Comparison of ENCODE assay signal across 27 mouse cellular contexts in genomic region chr14:56287806-56288205, GRCm38 (mm10). TPM values are rescaled to one million over a fixed set of nuclear protein-coding genes. Genes with fewer than 3 reads are reported as not detected.
DNase-seq lines count a peak whose midpoint lies in the region; ATAC-seq lines count a peak whose summit lies in the region.
"Had no signal": no experiment of that assay in that cellular context is flagged by ENCODE, and none has a peak within 500 bp of the region (broad histone marks: within the 10 kb centered on the region; RNA-seq: fewer than 3 reads in every experiment).

No protein-coding gene starts in this region.

- no peaks in the 10 kb centered on the region for H3K9me3 ChIP-seq in limb, embryonic 11.5 days (ENCODE audit: control insufficient read depth, low read length)
- no peaks in the 10 kb centered on the region for H3K9me3 ChIP-seq in limb, embryonic 10.5 days (replicated peaks)
- H3K9me3 ChIP-seq in midbrain, embryonic 15.5 days: no peaks in the 10 kb centered on the region
- no peaks in the 10 kb centered on the region for H3K9me3 ChIP-seq in heart, embryonic 12.5 days (replicated peaks)
- no peaks in the 10 kb centered on the region for H3K9me3 ChIP-seq in hindbrain, embryonic 16.5 days (ENCODE audit: control insufficient read depth, low read length)
- H3K9me3 ChIP-seq: embryonic facial prominence, embryonic 12.5 days; embryonic facial prominence, embryonic 15.5 days had no signal

- H3K9ac ChIP-seq in limb, embryonic 11.5 days (ENCODE audit: low read length): no peak overlapping the region
- no peak overlapping the region for H3K9ac ChIP-seq in midbrain, embryonic 15.5 days
- no peak overlapping the region for H3K9ac ChIP-seq in heart, embryonic 12.5 days
- H3K9ac ChIP-seq in hindbrain, embryonic 16.5 days (ENCODE audit: low read depth, low read length): no peak overlapping the region
- H3K9ac ChIP-seq: embryonic facial prominence, embryonic 12.5 days; embryonic facial prominence, embryonic 15.5 days; forebrain, postnatal 0 days; hindbrain, embryonic 14.5 days had no signal

- 79% methylated on average over 5 of the region's 5 CpGs for WGBS in limb, embryonic 11.5 days
- 77% methylated on average over 5 of the region's 5 CpGs for WGBS in limb, embryonic 10.5 days
- 63% methylated on average over 5 of the region's 5 CpGs for WGBS in midbrain, embryonic 15.5 days
- 64% methylated on average over 5 of the region's 5 CpGs for WGBS in heart, embryonic 12.5 days
- WGBS in hindbrain, embryonic 16.5 days: 76% methylated on average over 5 of the region's 5 CpGs

- no peak for ATAC-seq in limb, embryonic 11.5 days (ENCODE audit: insufficient number of reproducible peaks, low FRiP score, low TSS enrichment, low read depth)
- peak; percentile 52 for ATAC-seq in activated CD4-positive, CD25-positive, alpha-beta regulatory T cell, adult 4 months
- ATAC-seq in inflammation-experienced regulatory T-cells, adult 6 months: peak; percentile 49
- ATAC-seq in midbrain, embryonic 15.5 days (replicated peaks): no peak
- ATAC-seq in heart, embryonic 12.5 days (ENCODE audit: insufficient number of reproducible peaks, low FRiP score): no peak
- no peak for ATAC-seq in hindbrain, embryonic 16.5 days
- ATAC-seq: forebrain, embryonic 14.5 days; forebrain, postnatal 0 days; intestine, embryonic 16.5 days had no signal

- H3K36me3 ChIP-seq in limb, embryonic 11.5 days (ENCODE audit: control insufficient read depth, insufficient read depth, low read length): no peaks in the 10 kb centered on the region
- H3K36me3 ChIP-seq in limb, embryonic 10.5 days: no peaks in the 10 kb centered on the region
- H3K36me3 ChIP-seq in midbrain, embryonic 15.5 days (replicated peaks): no peaks in the 10 kb centered on the region
- H3K36me3 ChIP-seq in heart, embryonic 12.5 days: no peaks in the 10 kb centered on the region
- H3K36me3 ChIP-seq in hindbrain, embryonic 16.5 days (ENCODE audit: control insufficient read depth, insufficient read depth, low read length): no peaks in the 10 kb centered on the region
- H3K36me3 ChIP-seq: embryonic facial prominence, embryonic 12.5 days; embryonic facial prominence, embryonic 15.5 days had no signal

- no peak overlapping the region for H3K27ac ChIP-seq in limb, embryonic 11.5 days (replicated peaks; ENCODE audit: low read depth, low read length)
- H3K27ac ChIP-seq in limb, embryonic 10.5 days: no peak overlapping the region
- H3K27ac ChIP-seq in midbrain, embryonic 15.5 days: no peak overlapping the region
- no peak overlapping the region for H3K27ac ChIP-seq in heart, embryonic 12.5 days (ENCODE audit: poor library complexity, severe bottlenecking)
- H3K27ac ChIP-seq in hindbrain, embryonic 16.5 days (ENCODE audit: low read depth, low read length): no peak overlapping the region
- H3K27ac ChIP-seq: embryonic facial prominence, embryonic 12.5 days; embryonic facial prominence, embryonic 15.5 days; gastrocnemius, adult 2 months; hindbrain, embryonic 14.5 days had no signal

- no peak overlapping the region for H3K4me2 ChIP-seq in limb, embryonic 11.5 days (ENCODE audit: low read depth, severe bottlenecking)
- no peak overlapping the region for H3K4me2 ChIP-seq in midbrain, embryonic 15.5 days
- H3K4me2 ChIP-seq in heart, embryonic 12.5 days: no peak overlapping the region
- no peak overlapping the region for H3K4me2 ChIP-seq in hindbrain, embryonic 16.5 days (ENCODE audit: low read length)
- H3K4me2 ChIP-seq: embryonic facial prominence, embryonic 12.5 days; embryonic facial prominence, embryonic 15.5 days; hindbrain, embryonic 14.5 days had no signal

- peak; percentile 17 for DNase-seq in limb, embryonic 11.5 days (ENCODE audit: low spot score)
- no peak for DNase-seq in limb, embryonic 10.5 days (ENCODE audit: low spot score)
- DNase-seq in spleen, postnatal 14 days (ENCODE audit: low spot score in 2 of 2): no peak
- DNase-seq: adrenal gland, adult 2 months; adrenal gland, postnatal 14 days; cerebellum, adult 11 months; cerebellum, adult 2 months; cerebellum, adult 9-11 months; cerebellum, postnatal 25 days; forebrain, postnatal 0 days; gastrocnemius, adult 2 months; gastrocnemius, postnatal 14 days; heart, adult 18-20 months had no signal

- no peaks in the 10 kb centered on the region for H3K27me3 ChIP-seq in limb, embryonic 11.5 days (ENCODE audit: control insufficient read depth, insufficient read depth, low read length)
- no peaks in the 10 kb centered on the region for H3K27me3 ChIP-seq in limb, embryonic 10.5 days (ENCODE audit: low read depth, poor library complexity, severe bottlenecking)
- no peaks in the 10 kb centered on the region for H3K27me3 ChIP-seq in midbrain, embryonic 15.5 days (replicated peaks)
- H3K27me3 ChIP-seq in heart, embryonic 12.5 days (replicated peaks): no peaks in the 10 kb centered on the region
- H3K27me3 ChIP-seq in hindbrain, embryonic 16.5 days (replicated peaks; ENCODE audit: control insufficient read depth, insufficient read depth, low read length): no peaks in the 10 kb centered on the region
- H3K27me3 ChIP-seq: embryonic facial prominence, embryonic 12.5 days; embryonic facial prominence, embryonic 15.5 days had no signal

- H3K4me1 ChIP-seq in limb, embryonic 11.5 days (ENCODE audit: control insufficient read depth, insufficient read depth, low read length): no peaks in the 10 kb centered on the region
- H3K4me1 ChIP-seq in limb, embryonic 10.5 days: no peaks in the 10 kb centered on the region
- no peaks in the 10 kb centered on the region for H3K4me1 ChIP-seq in midbrain, embryonic 15.5 days
- no peaks in the 10 kb centered on the region for H3K4me1 ChIP-seq in heart, embryonic 12.5 days (replicated peaks)
- no peaks in the 10 kb centered on the region for H3K4me1 ChIP-seq in hindbrain, embryonic 16.5 days (ENCODE audit: control insufficient read depth, insufficient read depth, low read depth, low read length)
- H3K4me1 ChIP-seq: embryonic facial prominence, embryonic 12.5 days; embryonic facial prominence, embryonic 15.5 days had no signal

- H3K4me3 ChIP-seq in limb, embryonic 11.5 days (ENCODE audit: low read depth, low read length): no peak overlapping the region
- H3K4me3 ChIP-seq in limb, embryonic 10.5 days: no peak overlapping the region
- H3K4me3 ChIP-seq in midbrain, embryonic 15.5 days: no peak overlapping the region
- no peak overlapping the region for H3K4me3 ChIP-seq in heart, embryonic 12.5 days
- H3K4me3 ChIP-seq in hindbrain, embryonic 16.5 days (ENCODE audit: low read length): no peak overlapping the region
- H3K4me3 ChIP-seq: embryonic facial prominence, embryonic 12.5 days; embryonic facial prominence, embryonic 15.5 days; gastrocnemius, adult 2 months had no signal

RNA-seq across cellular contexts. Expression of gene Gzmb, which starts 25.7 kb away (rescaled TPM):
- polyA plus RNA-seq in limb, embryonic 11.5 days (2014; fragmentation: Nextera tagmentation; extraction: Ambion mirVana): not detected in 2 replicates
- polyA plus RNA-seq in limb, embryonic 10.5 days (2016; fragmentation: Nextera tagmentation; extraction: Ambion mirVana): not detected in 2 replicates
- polyA plus RNA-seq in activated CD4-positive, CD25-positive, alpha-beta regulatory T cell, adult 4 months (2017; shearing (Covaris generic)): 100 to 1,000 TPM; 142 to 148 TPM
- polyA plus RNA-seq in inflammation-experienced regulatory T-cells, adult 6 months (2017; shearing (Covaris generic)): 100 to 1,000 TPM in 1 of 3 experiments, 10 to 100 TPM in 2; 13.5 to 296 (median 19.9) TPM
- not detected in 2 replicates for polyA plus RNA-seq in midbrain, embryonic 15.5 days (2015; fragmentation: Nextera tagmentation; extraction: Ambion mirVana)
- not detected in 2 replicates for polyA plus RNA-seq in heart, embryonic 12.5 days (2016; fragmentation: Nextera tagmentation; extraction: Ambion mirVana)
- polyA plus RNA-seq in hindbrain, embryonic 16.5 days (2015; fragmentation: Nextera tagmentation; extraction: Ambion mirVana): not detected in 2 replicates
- polyA plus RNA-seq: cerebellum, adult 2 months; forebrain, embryonic 11.5 days; forebrain, embryonic 14.5 days; forebrain, postnatal 0 days; heart, embryonic 14.5 days; heart, postnatal 0 days; hindbrain, embryonic 14.5 days had no signal

RNA-seq across cellular contexts. Expression of gene Gzmc, which starts 53.4 kb away (rescaled TPM):
- not detected in 2 replicates for polyA plus RNA-seq in limb, embryonic 11.5 days (2014; fragmentation: Nextera tagmentation; extraction: Ambion mirVana)
- 0.23 and 0.28 TPM in 2 replicates for polyA plus RNA-seq in limb, embryonic 10.5 days (2016; fragmentation: Nextera tagmentation; extraction: Ambion mirVana)
- 10 to 100 TPM in 1 of 2 experiments, 1 to 10 TPM in 1; 6.0 to 10.5 TPM for polyA plus RNA-seq in activated CD4-positive, CD25-positive, alpha-beta regulatory T cell, adult 4 months (2017; shearing (Covaris generic))
- 1 to 10 TPM; 3.0 to 5.8 (median 4.6) TPM for polyA plus RNA-seq in inflammation-experienced regulatory T-cells, adult 6 months (2017; shearing (Covaris generic))
- not detected in 2 replicates for polyA plus RNA-seq in midbrain, embryonic 15.5 days (2015; fragmentation: Nextera tagmentation; extraction: Ambion mirVana)
- not detected in 2 replicates for polyA plus RNA-seq in heart, embryonic 12.5 days (2016; fragmentation: Nextera tagmentation; extraction: Ambion mirVana)
- not detected in 2 replicates for polyA plus RNA-seq in hindbrain, embryonic 16.5 days (2015; fragmentation: Nextera tagmentation; extraction: Ambion mirVana)
- polyA plus RNA-seq: adrenal gland, adult 2 months; cerebellum, adult 2 months; embryonic facial prominence, embryonic 12.5 days; forebrain, embryonic 11.5 days; forebrain, embryonic 14.5 days; forebrain, postnatal 0 days; heart, embryonic 14.5 days; heart, postnatal 0 days; hindbrain, embryonic 11.5 days; hindbrain, embryonic 14.5 days; intestine, embryonic 16.5 days had no signal

Comparison
In these comparisons a context has a peak if more than half of its experiments do, and no peak if none do; other contexts are left out.
1. ATAC-seq: peak in activated CD4-positive, CD25-positive, alpha-beta regulatory T cell, adult 4 months (single experiment) and inflammation-experienced regulatory T-cells, adult 6 months (single experiment); none in limb, embryonic 11.5 days (single experiment), midbrain, embryonic 15.5 days (single experiment), heart, embryonic 12.5 days (single experiment) and hindbrain, embryonic 16.5 days (single experiment).
2. RNA of gene Gzmb, which starts 25.7 kb away (polyA plus RNA-seq): 142 to 148 TPM in activated CD4-positive, CD25-positive, alpha-beta regulatory T cell, adult 4 months and 13.5 to 296 TPM in inflammation-experienced regulatory T-cells, adult 6 months; not detected in limb, embryonic 11.5 days, not detected in limb, embryonic 10.5 days, not detected in midbrain, embryonic 15.5 days, not detected in heart, embryonic 12.5 days and not detected in hindbrain, embryonic 16.5 days; every median in the first group is over 10 times any median in the second.